Mouse (Mus musculus): ENCODE measurements around the gene Mok. TPM values are rescaled to one million over a fixed set of nuclear protein-coding genes. Genes with fewer than 3 reads are reported as not detected.

The Mok gene
- 0.78 and 0.86 TPM in 2 replicates for polyA plus RNA-seq (2012; rRNA removed; ENCODE audit: low replicate concordance)

GRCm38 (mm10) chr12:110840348-110841198 lies at the start of gene Mok:
Mok (minus strand) TSS chr12:110840939.

GRCm38 (mm10) chr12:110889036-110890020 lies 48.6 kb upstream of the Mok start, which contains the start of the genes Cinp and Tecpr2:
Cinp (minus strand) TSS chr12:110889145.
Tecpr2 (plus strand) TSS chr12:110889264.

GRCm38 (mm10) chr12:110850010-110850928 lies 9.5 kb upstream of the Mok start, which contains the start of gene Zfp839:
Zfp839 (plus strand) TSS chr12:110850253.

Other genes starting within 250 kb of the Mok start
- 226 and 279 TPM in 2 replicates for gene Dync1h1, start 239.5 kb downstream of the Mok start, polyA plus RNA-seq (2012; rRNA removed; ENCODE audit: low replicate concordance)
- gene 1700001K19Rik, start 158.3 kb downstream of the Mok start, polyA plus RNA-seq (2012; rRNA removed; ENCODE audit: low replicate concordance), result not detected in 2 replicates
- 44.8 and 93.5 TPM in 2 replicates for gene Hsp90aa1, start 138.2 kb downstream of the Mok start, polyA plus RNA-seq (2012; rRNA removed; ENCODE audit: low replicate concordance)
- 13.8 and 20.1 TPM in 2 replicates for gene Wdr20, start 103.0 kb downstream of the Mok start, polyA plus RNA-seq (2012; rRNA removed; ENCODE audit: low replicate concordance)
- 4.8 and 4.9 TPM in 2 replicates for gene Zfp839, start 9.3 kb upstream of the Mok start, polyA plus RNA-seq (2012; rRNA removed; ENCODE audit: low replicate concordance)
- 45.8 and 46.9 TPM in 2 replicates for gene Cinp, start 48.2 kb upstream of the Mok start, polyA plus RNA-seq (2012; rRNA removed; ENCODE audit: low replicate concordance)
- gene Tecpr2, start 48.3 kb upstream of the Mok start, polyA plus RNA-seq (2012; rRNA removed; ENCODE audit: low replicate concordance), result 5.2 and 6.7 TPM in 2 replicates
- 34.4 and 62.4 TPM in 2 replicates for gene Ankrd9, start 138.1 kb upstream of the Mok start, polyA plus RNA-seq (2012; rRNA removed; ENCODE audit: low replicate concordance)
- gene Rcor1, start 198.4 kb upstream of the Mok start, polyA plus RNA-seq (2012; rRNA removed; ENCODE audit: low replicate concordance), result 5.3 and 7.2 TPM in 2 replicates